Mouse (Mus musculus): ENCODE measurements around the gene Svbp. TPM values are rescaled to one million over a fixed set of nuclear protein-coding genes. Genes with fewer than 3 reads are reported as not detected.

Svbp gene
- total RNA-seq, 1 experiment from 2014 or later = 19.0 TPM

- DNase-seq = no peak
Measured at GRCm38 (mm10) chr4:119246688-119247225, 51.7 kb downstream of the Svbp start.

- peak; percentile 88 for DNase-seq
Measured at GRCm38 (mm10) chr4:119247462-119248235, 52.5 kb downstream of the Svbp start.

- no peak for DNase-seq
Measured at GRCm38 (mm10) chr4:119248407-119248965, 53.4 kb downstream of the Svbp start.

Other genes starting within 250 kb of the Svbp start
- 0.33 and 0.60 TPM in 2 replicates for gene Lao1, start 233.7 kb upstream of the Svbp start, total RNA-seq (2021)
- 15.9 and 19.6 TPM in 2 replicates for gene Slc2a1, start 86.6 kb upstream of the Svbp start, total RNA-seq (2021)
- 20.5 and 21.6 TPM in 2 replicates for gene Zfp691, start 21.1 kb upstream of the Svbp start, total RNA-seq (2021)
- 2.3 and 8.8 TPM in 2 replicates for gene Ermap, start 5.3 kb upstream of the Svbp start, total RNA-seq (2021)
- 0.30 TPM in 1 of 2 replicates, not detected in the other for gene Tmem269, start 22.9 kb downstream of the Svbp start, total RNA-seq (2021)
- gene AU022252, start 37.4 kb downstream of the Svbp start, total RNA-seq (2021) = 24.6 and 30.8 TPM in 2 replicates
- gene P3h1, start 37.6 kb downstream of the Svbp start, total RNA-seq (2021) = 27.5 and 27.9 TPM in 2 replicates
- gene Cldn19, start 60.1 kb downstream of the Svbp start, total RNA-seq (2021) = 0.19 and 0.41 TPM in 2 replicates
- 620 and 697 TPM in 2 replicates for gene Ybx1, start 99.3 kb downstream of the Svbp start, total RNA-seq (2021)
- gene Ppih, start 125.2 kb downstream of the Svbp start, total RNA-seq (2021) = 19.9 and 23.8 TPM in 2 replicates
- 8.4 and 9.7 TPM in 2 replicates for gene Ccdc30, start 220.2 kb downstream of the Svbp start, total RNA-seq (2021)
- gene Ppcs, start 227.1 kb downstream of the Svbp start, total RNA-seq (2021) = 36.5 and 41.5 TPM in 2 replicates
- 1.1 and 1.6 TPM in 2 replicates for gene Zmynd12, start 227.5 kb downstream of the Svbp start, total RNA-seq (2021)